Mouse (Mus musculus) brain, embryonic 14.5 days (tissue): ENCODE data around the gene Crocc2.

Source experiments
- CTCF ChIP-seq: fragments of 200-500 bp; IDR thresholded peaks from 2 replicates; pipeline ENCODE4 v1.5.1; 2012; ENCODE audit warnings: inconsistent platforms, mild to moderate bottlenecking, moderate library complexity, borderline replicate concordance; ENCODE audit not compliant: insufficient read depth, insufficient read length; ENCODE audit errors: extremely low read depth
- POLR2A ChIP-seq: fragments of 200-500 bp; IDR thresholded peaks from 2 replicates; pipeline ENCODE4 v1.6.1; 2012; ENCODE audit warnings: mild to moderate bottlenecking, inconsistent platforms, borderline replicate concordance; ENCODE audit not compliant: poor library complexity, insufficient read depth, insufficient read length, severe bottlenecking; ENCODE audit errors: extremely low read depth

- TF ChIP-seq CTCF (no peak), POLR2A (no peak)
Measured at GRCm38 (mm10) chr1:93275561-93275960, 107.0 kb downstream of the Crocc2 start.
